Mouse (Mus musculus) liver, postnatal 0 days (tissue): Measurements from ENCODE around the gene Usp24. TPM values are rescaled to one million over a fixed set of nuclear protein-coding genes. Genes with fewer than 3 reads are reported as not detected.

Source experiments
- ATAC-seq: fragments of 200-750 bp; cut with Nextera tagmentation; 2 replicates; pipeline ENCODE4 v1.8.0; 2017; ENCODE audit warnings: mild to moderate bottlenecking, moderate library complexity
- DNase-seq: peaks from one replicate; pipeline ENCODE4 v3.0.0-alpha.2; 2016
- H3K27ac ChIP-seq: fragments of 300-500 bp; sonication (generic); 2 replicates; pipeline ENCODE4 v1.5.1; 2014; ENCODE audit warnings: antibody characterized with exemption, moderate library complexity, mild to moderate bottlenecking, low read depth
- H3K27me3 ChIP-seq: fragments of 300-500 bp; sonication (generic); 2 replicates; pipeline ENCODE4 v1.6.1; 2014; ENCODE audit warnings: low read length, control low read depth, mixed read lengths; ENCODE audit not compliant: insufficient read depth
- H3K36me3 ChIP-seq: fragments of 300-500 bp; sonication (generic); replicated peaks from 2 replicates; pipeline ENCODE4 v1.6.1; 2014; ENCODE audit warnings: mild to moderate bottlenecking, control low read depth, low read length, moderate library complexity, mixed read lengths; ENCODE audit not compliant: insufficient read depth
- H3K4me1 ChIP-seq: fragments of 300-500 bp; sonication (generic); 2 replicates; pipeline ENCODE4 v1.6.1; 2014; ENCODE audit warnings: antibody characterized with exemption, mild to moderate bottlenecking, control low read depth; ENCODE audit not compliant: insufficient read depth
- H3K4me2 ChIP-seq: fragments of 300-500 bp; sonication (generic); 2 replicates; pipeline ENCODE4 v1.6.1; 2014; ENCODE audit warnings: low read depth, mild to moderate bottlenecking, low read length, moderate library complexity, mixed read lengths
- H3K4me3 ChIP-seq: fragments of 300-500 bp; sonication (generic); 2 replicates; pipeline ENCODE4 v1.5.1; 2014; ENCODE audit warnings: low read depth, low read length
- H3K9ac ChIP-seq: fragments of 300-500 bp; sonication (generic); replicated peaks from 2 replicates; pipeline ENCODE4 v1.6.1; 2014; ENCODE audit warnings: mild to moderate bottlenecking, moderate library complexity
- H3K9me3 ChIP-seq: fragments of 300-500 bp; sonication (generic); 2 replicates; pipeline ENCODE4 v1.6.1; 2016; ENCODE audit warnings: mild to moderate bottlenecking, control low read depth, low read length, mixed read lengths
- CTCF ChIP-seq: sonication (generic); IDR thresholded peaks from 2 replicates; pipeline ENCODE4 v1.5.1; 2016; ENCODE audit warnings: antibody characterized with exemption, low read depth
- EP300 ChIP-seq: IDR thresholded peaks from 2 replicates; pipeline ENCODE4 v1.6.1; 2016; ENCODE audit warnings: antibody characterized with exemption, low read depth, mild to moderate bottlenecking
- WGBS: fragments of 180-500 bp; shearing (Covaris S2); extraction: QIAGEN DNeasy Blood & Tissue Kit; methylation state at CpG from one replicate; pipeline ENCODE4 v1.1.7; 2014; ENCODE audit not compliant: insufficient replicate concordance; 5-methylcytosine and 5-hydroxymethylcytosine counted together
- polyA plus RNA-seq: library from polyadenylated mRNA; unstranded; fragments of >200 nt; fragmentation: Nextera tagmentation; extraction: Ambion mirVana; gene quantifications from 2 replicates; pipeline ENCODE4 v1.2.1, GENCODE M21; 2015

Gene Usp24
- polyA plus RNA-seq, 1 experiment from 2014 or later, result 4.7 TPM

DNA sequence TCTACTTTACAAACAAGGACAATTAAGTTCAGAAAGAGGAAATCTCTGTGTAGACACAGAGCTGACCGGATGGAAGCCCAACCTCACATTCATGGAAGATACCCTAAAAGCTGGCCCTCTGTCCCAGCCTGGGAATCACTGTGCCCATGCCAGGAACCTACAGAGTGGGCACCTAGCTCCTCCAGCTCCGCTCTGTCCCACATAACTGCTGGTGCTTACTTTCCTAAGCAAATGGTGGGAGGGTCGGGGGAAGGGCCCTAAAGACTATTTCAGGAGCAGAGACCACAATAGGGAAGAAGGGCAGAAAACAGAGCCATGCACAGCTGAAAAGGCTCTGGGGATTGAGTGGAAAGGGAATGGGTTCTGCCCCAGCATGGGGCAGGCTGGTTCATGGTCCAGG, 164.5 kb downstream of the Usp24 start:
- H3K4me2 ChIP-seq, result no peak overlapping the region
- no peaks in the 10 kb centered on the region for H3K36me3 ChIP-seq
- H3K4me1 ChIP-seq, result no peaks in the 10 kb centered on the region
- no peak overlapping the region for H3K4me3 ChIP-seq
- H3K9me3 ChIP-seq, result no peaks in the 10 kb centered on the region
- 54% methylated on average over 3 of the region's 3 CpGs for WGBS
- peaks cover 3% of the 10 kb centered on the region; the same call in 1 of the 2 replicates for H3K27me3 ChIP-seq
- DNase-seq, result no peak
- no peak overlapping the region for H3K27ac ChIP-seq
- no peak for ATAC-seq
- no peak for TF ChIP-seq EP300
- no peak for TF ChIP-seq CTCF
- H3K9ac ChIP-seq, result no peak overlapping the region

DNA sequence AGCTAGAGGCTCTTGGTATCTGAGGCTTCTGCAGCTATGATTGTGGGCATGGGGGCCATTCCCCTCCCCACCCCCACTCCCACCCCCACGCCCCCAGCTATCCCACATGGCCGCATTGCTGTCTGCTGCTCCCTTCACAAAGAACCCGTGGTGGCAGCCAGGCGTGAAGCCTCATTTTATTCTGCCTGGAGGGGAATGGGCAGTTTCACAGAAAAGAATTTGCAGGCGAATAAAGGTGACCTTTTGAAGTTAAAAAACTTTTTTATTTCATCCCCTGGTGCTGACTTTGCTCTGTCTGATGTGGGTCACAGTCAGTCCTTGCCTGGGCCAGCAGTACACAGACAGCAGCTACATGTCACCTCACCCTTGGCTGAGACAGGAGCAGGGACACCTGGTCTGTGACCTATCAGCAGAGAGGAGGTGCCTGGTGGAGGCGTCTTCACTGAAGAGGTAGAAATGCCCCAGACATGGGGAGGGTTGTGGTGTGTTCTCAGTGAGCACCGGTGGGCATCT, 167.3 kb downstream of the Usp24 start:
- Histone ChIP-seq H3K4me3 (no peak overlapping the region), H3K4me2 (no peak overlapping the region), H3K4me1 (no peaks in the 10 kb centered on the region), H3K9me3 (no peaks in the 10 kb centered on the region), H3K9ac (no peak overlapping the region), H3K27me3 (peaks cover 3% of the 10 kb centered on the region; the same call in 1 of the 2 replicates), H3K27ac (no peak overlapping the region), H3K36me3 (no peaks in the 10 kb centered on the region)
- TF ChIP-seq CTCF (no peak), EP300 (no peak)
- DNase-seq (no peak), ATAC-seq (no peak)
- 54% methylated on average over 7 of the region's 7 CpGs for WGBS

- no peak for DNase-seq
- no peak overlapping the region for H3K4me2 ChIP-seq
- H3K4me3 ChIP-seq, result no peak overlapping the region
- no peaks in the 10 kb centered on the region for H3K4me1 ChIP-seq
- no peaks in the 10 kb centered on the region for H3K9me3 ChIP-seq
- ATAC-seq, result no peak
- no peak overlapping the region for H3K27ac ChIP-seq
- H3K27me3 ChIP-seq, result peaks cover 3% of the 10 kb centered on the region; the same call in 1 of the 2 replicates
- 50% methylated on average over 1 of the region's 1 CpGs for WGBS
- no peaks in the 10 kb centered on the region for H3K36me3 ChIP-seq
- TF ChIP-seq CTCF (no peak), EP300 (no peak)
- H3K9ac ChIP-seq, result no peak overlapping the region
These were observed 167.8 kb downstream of the Usp24 start for GRCm38 (mm10) chr4:106483831-106484230.

GRCm38 (mm10) chr4:106490620-106491019, 174.6 kb downstream of the Usp24 start:
- no peaks in the 10 kb centered on the region for H3K36me3 ChIP-seq
- H3K9ac ChIP-seq, result no peak overlapping the region
- 60% methylated on average over 4 of the region's 4 CpGs for WGBS
- no peak for TF ChIP-seq CTCF
- no peak for TF ChIP-seq EP300
- no peaks in the 10 kb centered on the region for H3K9me3 ChIP-seq
- no peaks in the 10 kb centered on the region for H3K4me1 ChIP-seq
- H3K4me2 ChIP-seq, result no peak overlapping the region
- peaks cover 4% of the 10 kb centered on the region; the same call in 1 of the 2 replicates for H3K27me3 ChIP-seq
- no peak overlapping the region for H3K27ac ChIP-seq
- no peak overlapping the region for H3K4me3 ChIP-seq
- no peak for ATAC-seq
- no peak for DNase-seq

Other genes with a start within 250 kb of the Usp24 start
- gene Pcsk9, start 148.1 kb downstream of the Usp24 start, polyA plus RNA-seq, result 9.0 and 9.8 TPM in 2 replicates
- not detected in 2 replicates for gene Bsnd, start 176.1 kb downstream of the Usp24 start, polyA plus RNA-seq
- 13.6 and 17.1 TPM in 2 replicates for gene Dhcr24, start 244.8 kb downstream of the Usp24 start, polyA plus RNA-seq